Mouse (Mus musculus): ENCODE measurements around the gene Olfr1393.

Gene Olfr1393

GRCm38 (mm10) chr11:49278222-49278621 lies at the start of gene Olfr1393:
TSS of gene Olfr1393 (plus strand) at chr11:49278304.
- Histone ChIP-seq H3K27me3 (ENCODE audit: control insufficient read depth, insufficient read depth, low read length, poor library complexity, severe bottlenecking) (no peaks in the 10 kb centered on the region), H3K36me3 (ENCODE audit: control insufficient read depth, insufficient read depth, low read length, poor library complexity, severe bottlenecking) (no peaks in the 10 kb centered on the region)
- no peak for DNase-seq (ENCODE audit: low read depth, low spot score)

GRCm38 (mm10) chr11:49232781-49233180 lies 45.3 kb upstream of the Olfr1393 start:
- Histone ChIP-seq H3K36me3 (ENCODE audit: control insufficient read depth, insufficient read depth, low read length, poor library complexity, severe bottlenecking) (no peaks in the 10 kb centered on the region), H3K27me3 (ENCODE audit: control insufficient read depth, insufficient read depth, low read length, poor library complexity, severe bottlenecking) (no peaks in the 10 kb centered on the region)
- DNase-seq (ENCODE audit: low read depth, low spot score): no peak

- H3K36me3 ChIP-seq (ENCODE audit: control insufficient read depth, insufficient read depth, low read length, poor library complexity, severe bottlenecking): no peaks in the 10 kb centered on the region
- no peaks in the 10 kb centered on the region for H3K27me3 ChIP-seq (ENCODE audit: control insufficient read depth, insufficient read depth, low read length, poor library complexity, severe bottlenecking)
- DNase-seq (ENCODE audit: low read depth, low spot score): peak; percentile 15
Measured at GRCm38 (mm10) chr11:49235459-49236207, 42.5 kb upstream of the Olfr1393 start.

- no peak for DNase-seq (ENCODE audit: low read depth, low spot score)
- no peaks in the 10 kb centered on the region for H3K36me3 ChIP-seq (ENCODE audit: control insufficient read depth, insufficient read depth, low read length, poor library complexity, severe bottlenecking)
- no peaks in the 10 kb centered on the region for H3K27me3 ChIP-seq (ENCODE audit: control insufficient read depth, insufficient read depth, low read length, poor library complexity, severe bottlenecking)
Measured at GRCm38 (mm10) chr11:49236891-49237290, 41.2 kb upstream of the Olfr1393 start.

GRCm38 (mm10) chr11:49237532-49237931 lies 40.6 kb upstream of the Olfr1393 start:
- Histone ChIP-seq H3K27me3 (ENCODE audit: control insufficient read depth, insufficient read depth, low read length, poor library complexity, severe bottlenecking) (no peaks in the 10 kb centered on the region), H3K36me3 (ENCODE audit: control insufficient read depth, insufficient read depth, low read length, poor library complexity, severe bottlenecking) (no peaks in the 10 kb centered on the region)
- DNase-seq (ENCODE audit: low read depth, low spot score): peak; percentile 49

GRCm38 (mm10) chr11:49240310-49240709 lies 37.8 kb upstream of the Olfr1393 start:
- no peak for DNase-seq (ENCODE audit: low read depth, low spot score)
- no peaks in the 10 kb centered on the region for H3K27me3 ChIP-seq (ENCODE audit: control insufficient read depth, insufficient read depth, low read length, poor library complexity, severe bottlenecking)

GRCm38 (mm10) chr11:49240874-49241273 lies 37.2 kb upstream of the Olfr1393 start:
- Histone ChIP-seq H3K27me3 (ENCODE audit: control insufficient read depth, insufficient read depth, low read length, poor library complexity, severe bottlenecking) (no peaks in the 10 kb centered on the region), H3K36me3 (ENCODE audit: control insufficient read depth, insufficient read depth, low read length, poor library complexity, severe bottlenecking) (no peaks in the 10 kb centered on the region)
- peak; percentile 62 for DNase-seq (ENCODE audit: low read depth, low spot score)

More at GRCm38 (mm10) chr11:49240310-49240709, 37.8 kb upstream of the Olfr1393 start:
- H3K36me3 ChIP-seq (ENCODE audit: control insufficient read depth, insufficient read depth, low read length, poor library complexity, severe bottlenecking): no peaks in the 10 kb centered on the region

- DNase-seq (ENCODE audit: low read depth, low spot score): peak; percentile 40
- H3K27me3 ChIP-seq (ENCODE audit: control insufficient read depth, insufficient read depth, low read length, poor library complexity, severe bottlenecking): no peaks in the 10 kb centered on the region
Measured at GRCm38 (mm10) chr11:49241471-49241870, 36.6 kb upstream of the Olfr1393 start.

GRCm38 (mm10) chr11:49242944-49243626 lies 35.0 kb upstream of the Olfr1393 start:
- no peaks in the 10 kb centered on the region; the same call in 1 of the 2 replicates for H3K36me3 ChIP-seq (ENCODE audit: control insufficient read depth, insufficient read depth, low read length, poor library complexity, severe bottlenecking)
- no peak for DNase-seq (ENCODE audit: low read depth, low spot score)
- H3K27me3 ChIP-seq (ENCODE audit: control insufficient read depth, insufficient read depth, low read length, poor library complexity, severe bottlenecking): no peaks in the 10 kb centered on the region

More at GRCm38 (mm10) chr11:49241471-49241870, 36.6 kb upstream of the Olfr1393 start:
- H3K36me3 ChIP-seq (ENCODE audit: control insufficient read depth, insufficient read depth, low read length, poor library complexity, severe bottlenecking): no peaks in the 10 kb centered on the region

GRCm38 (mm10) chr11:49243727-49244594 lies 34.1 kb upstream of the Olfr1393 start, which contains the start of gene Mgat1:
TSS of gene Mgat1 (plus strand) at chr11:49244191.
- Histone ChIP-seq H3K36me3 (ENCODE audit: control insufficient read depth, insufficient read depth, low read length, poor library complexity, severe bottlenecking) (no peaks in the 10 kb centered on the region; the same call in 1 of the 2 replicates), H3K27me3 (ENCODE audit: control insufficient read depth, insufficient read depth, low read length, poor library complexity, severe bottlenecking) (no peaks in the 10 kb centered on the region)
- DNase-seq (ENCODE audit: low read depth, low spot score): peak; percentile 98

- DNase-seq (ENCODE audit: low read depth, low spot score): no peak
- Histone ChIP-seq H3K27me3 (ENCODE audit: control insufficient read depth, insufficient read depth, low read length, poor library complexity, severe bottlenecking) (no peaks in the 10 kb centered on the region), H3K36me3 (ENCODE audit: control insufficient read depth, insufficient read depth, low read length, poor library complexity, severe bottlenecking) (no peaks in the 10 kb centered on the region; the same call in 1 of the 2 replicates)
Measured at GRCm38 (mm10) chr11:49244595-49244930, 33.5 kb upstream of the Olfr1393 start.

GRCm38 (mm10) chr11:49245176-49245575 lies 32.9 kb upstream of the Olfr1393 start:
- no peaks in the 10 kb centered on the region; the same call in 1 of the 2 replicates for H3K36me3 ChIP-seq (ENCODE audit: control insufficient read depth, insufficient read depth, low read length, poor library complexity, severe bottlenecking)
- no peaks in the 10 kb centered on the region for H3K27me3 ChIP-seq (ENCODE audit: control insufficient read depth, insufficient read depth, low read length, poor library complexity, severe bottlenecking)

GRCm38 (mm10) chr11:49245634-49246415 lies 32.3 kb upstream of the Olfr1393 start:
- no peaks in the 10 kb centered on the region; the same call in 1 of the 2 replicates for H3K36me3 ChIP-seq (ENCODE audit: control insufficient read depth, insufficient read depth, low read length, poor library complexity, severe bottlenecking)
- H3K27me3 ChIP-seq (ENCODE audit: control insufficient read depth, insufficient read depth, low read length, poor library complexity, severe bottlenecking): no peaks in the 10 kb centered on the region
- DNase-seq (ENCODE audit: low read depth, low spot score): no peak

More at GRCm38 (mm10) chr11:49245176-49245575, 32.9 kb upstream of the Olfr1393 start:
- peak; percentile 43 for DNase-seq (ENCODE audit: low read depth, low spot score)

- no peaks in the 10 kb centered on the region for H3K27me3 ChIP-seq (ENCODE audit: control insufficient read depth, insufficient read depth, low read length, poor library complexity, severe bottlenecking)
- no peak for DNase-seq (ENCODE audit: low read depth, low spot score)
Measured at GRCm38 (mm10) chr11:49246523-49246922, 31.6 kb upstream of the Olfr1393 start.

More at GRCm38 (mm10) chr11:49246523-49246922, 31.6 kb upstream of the Olfr1393 start:
- H3K36me3 ChIP-seq (ENCODE audit: control insufficient read depth, insufficient read depth, low read length, poor library complexity, severe bottlenecking): no peaks in the 10 kb centered on the region; the same call in 1 of the 2 replicates

All from splenic B cell, adult 2 months (primary cell).